Mouse (Mus musculus) midbrain, embryonic 12.5 days (tissue): ENCODE measurements around the gene Gm26965. TPM values are rescaled to one million over a fixed set of nuclear protein-coding genes. Genes with fewer than 3 reads are reported as not detected.
A peak's percentile ranks its signal among the peaks of the same experiment; 100 is the strongest.

ENCODE experiments used
- ATAC-seq: fragments of 200-750 bp; cut with Nextera tagmentation; 2 replicates; pipeline ENCODE4 v1.8.0; 2017; ENCODE audit warnings: low read depth, moderate TSS enrichment, moderate library complexity; ENCODE audit not compliant: low FRiP score
- H3K27ac ChIP-seq: fragments of 300-500 bp; sonication (generic); replicated peaks from 2 replicates; pipeline ENCODE4 v1.5.1; 2016; ENCODE audit warnings: mild to moderate bottlenecking
- H3K27me3 ChIP-seq: fragments of 300-500 bp; sonication (generic); 2 replicates; pipeline ENCODE4 v1.6.1; 2016; ENCODE audit warnings: mild to moderate bottlenecking
- H3K36me3 ChIP-seq: fragments of 300-500 bp; sonication (generic); 2 replicates; pipeline ENCODE4 v1.6.1; 2016
- H3K4me1 ChIP-seq: fragments of 300-500 bp; sonication (generic); 2 replicates; pipeline ENCODE4 v1.6.1; 2016
- H3K4me2 ChIP-seq: fragments of 300-500 bp; sonication (generic); replicated peaks from 2 replicates; pipeline ENCODE4 v1.6.1; 2016; ENCODE audit warnings: mild to moderate bottlenecking, moderate library complexity
- H3K4me3 ChIP-seq: fragments of 300-500 bp; sonication (generic); 2 replicates; pipeline ENCODE4 v1.5.1; 2016; ENCODE audit warnings: mild to moderate bottlenecking
- H3K9ac ChIP-seq: fragments of 300-500 bp; sonication (generic); replicated peaks from 2 replicates; pipeline ENCODE4 v1.6.1; 2016; ENCODE audit warnings: mild to moderate bottlenecking, moderate library complexity
- H3K9me3 ChIP-seq: fragments of 300-500 bp; sonication (generic); 2 replicates; pipeline ENCODE4 v1.6.1; 2016; ENCODE audit warnings: mild to moderate bottlenecking
- WGBS: fragments of 180-500 bp; shearing (Covaris S2); methylation state at CpG from one replicate; pipeline ENCODE4 v1.1.7; 2016; 5-methylcytosine and 5-hydroxymethylcytosine counted together
- polyA plus RNA-seq: library from polyadenylated mRNA; unstranded; fragments of >200 nt; fragmentation: Nextera tagmentation; extraction: Ambion mirVana; gene quantifications from 2 replicates; pipeline ENCODE4 v1.2.1, GENCODE M21; 2016

Gene Gm26965
- 0.22 and 0.46 TPM in 2 replicates for polyA plus RNA-seq

- Histone ChIP-seq H3K4me1 (peaks cover 20% of the 10 kb centered on the region), H3K36me3 (peaks cover 3% of the 10 kb centered on the region), H3K27ac (peak within 1 kb of the TSS; percentile 61), H3K27me3 (no peaks in the 10 kb centered on the region), H3K4me3 (peak within 1 kb of the TSS; percentile 88), H3K4me2 (peak within 1 kb of the TSS; percentile 86), H3K9ac (peak within 1 kb of the TSS; percentile 85), H3K9me3 (no peaks in the 10 kb centered on the region)
- WGBS: under 1% methylated on average over 27 of the region's 27 CpGs
- peak; percentile 98 for ATAC-seq
These were observed at the start of gene Gm26965, which contains the start of gene Zfp87 for GRCm38 (mm10) chr13:67525753-67526410. Gene Gm26965 (minus strand): TSS chr13:67526151. Gene Zfp87 (minus strand): TSS chr13:67526177.

DNA sequence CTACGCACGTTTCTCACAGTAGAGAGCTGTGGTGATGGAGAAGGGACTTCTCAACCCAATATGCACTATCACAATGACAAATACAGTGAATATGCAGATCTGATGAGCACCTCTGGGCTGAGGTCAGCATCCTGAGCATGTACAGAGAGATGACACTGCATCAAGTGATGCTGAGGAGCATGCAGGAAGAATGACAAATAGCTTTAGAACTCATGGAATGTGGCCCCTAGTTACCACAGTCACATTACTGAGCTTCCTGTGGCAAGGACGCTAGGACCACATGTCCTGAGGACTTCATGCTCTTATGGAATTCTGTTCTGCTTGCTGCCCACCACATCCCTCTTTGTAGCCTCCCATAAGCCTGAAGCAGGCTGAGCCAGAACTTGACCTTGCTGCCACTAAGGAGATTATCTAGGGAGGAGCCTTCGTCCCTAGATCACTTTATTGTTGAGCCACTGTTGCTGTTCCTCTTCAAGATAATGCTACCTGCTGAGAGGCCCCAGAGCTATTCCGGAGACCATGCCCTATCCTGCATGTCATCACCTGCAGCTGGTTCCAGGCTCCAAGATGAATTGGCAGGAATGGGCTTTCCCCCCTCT lies 46.7 kb upstream of the Gm26965 start:
- H3K4me2 ChIP-seq: no peak overlapping the region
- WGBS: 72% methylated on average over 5 of the region's 5 CpGs
- no peaks in the 10 kb centered on the region for H3K36me3 ChIP-seq
- no peak overlapping the region for H3K4me3 ChIP-seq
- no peak overlapping the region for H3K9ac ChIP-seq
- H3K27ac ChIP-seq: no peak overlapping the region
- H3K9me3 ChIP-seq: no peaks in the 10 kb centered on the region
- ATAC-seq: no peak
- H3K4me1 ChIP-seq: no peaks in the 10 kb centered on the region
- no peaks in the 10 kb centered on the region for H3K27me3 ChIP-seq

DNA sequence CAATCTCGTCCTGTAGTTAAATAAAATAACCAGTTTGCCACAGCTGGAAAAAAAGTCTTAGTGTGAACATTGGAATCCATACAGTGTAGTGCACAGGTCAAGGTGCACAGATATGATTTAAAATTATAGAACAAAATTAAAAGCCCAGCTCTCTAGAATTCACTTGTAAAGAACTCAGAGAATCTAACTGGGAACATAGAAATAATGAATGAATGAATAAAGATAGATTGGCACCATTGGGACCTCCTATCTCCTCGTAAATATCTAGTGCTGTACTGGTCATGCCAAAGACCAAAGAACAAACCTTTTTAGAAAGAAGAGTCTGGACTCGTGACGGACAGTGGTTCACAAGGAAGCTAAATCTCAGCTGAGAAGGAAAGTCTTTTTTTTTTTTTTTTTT lies 27.8 kb upstream of the Gm26965 start, which contains the start of gene Zfp748:
TSS of gene Zfp748 (minus strand) at position 101 of the 400 bp plus-strand sequence.
- ATAC-seq: no peak
- 83% methylated on average over 4 of the region's 4 CpGs for WGBS
- peaks cover 10% of the 10 kb centered on the region for H3K4me1 ChIP-seq
- H3K4me2 ChIP-seq: peak within 1 kb of the TSS; percentile 60
- peak within 1 kb of the TSS; percentile 90 for H3K4me3 ChIP-seq
- peak within 1 kb of the TSS; percentile 85 for H3K9ac ChIP-seq
- no peaks in the 10 kb centered on the region for H3K27me3 ChIP-seq
- no peaks in the 10 kb centered on the region for H3K9me3 ChIP-seq
- no peaks in the 10 kb centered on the region for H3K36me3 ChIP-seq
- peak within 1 kb of the TSS; percentile 76 for H3K27ac ChIP-seq

DNA sequence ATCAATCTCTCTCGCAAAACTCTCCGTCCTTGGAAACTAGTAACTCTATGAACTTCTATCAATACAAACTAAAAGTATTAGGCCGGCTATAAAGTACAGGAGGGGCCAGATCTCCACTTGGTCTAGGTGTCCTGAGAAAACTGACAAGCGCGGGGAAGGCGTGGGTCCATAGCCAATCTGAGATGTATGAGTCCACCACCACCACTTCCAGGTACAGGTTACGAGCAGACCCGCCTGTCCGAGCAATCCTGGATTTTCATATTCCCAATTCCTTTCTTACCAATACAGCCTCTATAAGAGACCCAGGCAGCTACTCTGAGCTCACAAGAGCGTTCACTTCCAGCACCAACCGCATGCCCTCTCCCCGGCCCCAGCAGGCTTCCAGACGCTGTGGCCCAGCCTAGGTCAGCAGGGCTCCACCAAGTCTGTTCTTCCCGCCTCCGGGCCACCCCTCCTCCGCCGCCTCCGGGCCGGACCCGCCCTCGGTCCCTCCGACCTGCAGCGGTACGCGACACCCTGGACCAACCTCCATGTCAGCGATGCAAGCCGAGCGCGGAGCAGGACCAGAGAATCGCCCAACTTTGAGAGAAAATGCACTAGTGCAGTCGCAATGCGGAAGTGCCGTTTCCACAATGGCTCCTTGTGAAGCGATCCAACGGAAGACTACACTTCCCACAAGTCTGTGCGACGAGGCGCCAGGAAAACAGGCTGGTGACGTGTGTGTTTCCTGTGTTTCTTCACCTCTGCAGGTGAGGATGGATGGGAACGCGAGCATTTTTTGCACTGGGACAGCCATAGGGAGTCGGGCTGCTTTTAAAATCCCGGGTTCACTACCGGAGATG lies 26.8 kb upstream of the Gm26965 start:
- H3K4me1 ChIP-seq: peaks cover 10% of the 10 kb centered on the region
- no peaks in the 10 kb centered on the region for H3K27me3 ChIP-seq
- WGBS: under 1% methylated on average over 44 of the region's 44 CpGs

DNA sequence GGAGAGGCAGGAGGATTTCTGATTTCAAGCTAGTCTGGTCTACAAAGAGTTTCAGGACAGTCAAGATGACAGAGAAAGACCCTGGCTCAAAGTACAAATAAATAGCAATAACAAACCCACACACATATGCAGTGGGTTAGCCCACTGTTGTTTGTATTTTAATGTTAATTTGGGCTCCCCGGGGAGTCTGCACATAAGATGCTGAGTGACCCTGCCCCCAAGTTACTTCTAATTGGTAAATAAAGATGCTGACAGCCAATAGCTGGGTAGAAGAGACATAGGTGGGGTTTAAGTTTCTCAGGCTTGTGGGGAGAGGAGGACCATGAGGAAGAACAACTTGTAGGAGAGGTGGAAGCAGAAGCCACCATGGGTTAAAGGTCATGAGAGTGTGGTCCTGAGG lies 20.0 kb upstream of the Gm26965 start:
- 91% methylated on average over 1 of the region's 1 CpGs for WGBS

More for the DNA sequence above, 26.8 kb upstream of the Gm26965 start:
- Histone ChIP-seq H3K4me3 (peak overlapping the region; percentile 90), H3K9ac (peak overlapping the region; percentile 85), H3K4me2 (peak overlapping the region; percentile 60), H3K9me3 (no peaks in the 10 kb centered on the region), H3K36me3 (no peaks in the 10 kb centered on the region), H3K27ac (peak overlapping the region; percentile 76)
- ATAC-seq: peak; percentile 99

GRCm38 (mm10) chr13:67527049-67527730 lies 1.2 kb upstream of the Gm26965 start:
- no peak overlapping the region for H3K9ac ChIP-seq
- WGBS: 85% methylated on average over 3 of the region's 3 CpGs
- H3K9me3 ChIP-seq: no peaks in the 10 kb centered on the region
- H3K27ac ChIP-seq: no peak overlapping the region
- no peak overlapping the region for H3K4me3 ChIP-seq
- no peak for ATAC-seq
- H3K36me3 ChIP-seq: no peaks in the 10 kb centered on the region
- no peak overlapping the region for H3K4me2 ChIP-seq
- H3K27me3 ChIP-seq: no peaks in the 10 kb centered on the region
- peaks cover 20% of the 10 kb centered on the region for H3K4me1 ChIP-seq

More for the DNA sequence above, 20.0 kb upstream of the Gm26965 start:
- Histone ChIP-seq H3K27me3 (no peaks in the 10 kb centered on the region), H3K9ac (no peak overlapping the region), H3K9me3 (peaks cover 10% of the 10 kb centered on the region), H3K36me3 (peaks cover 44% of the 10 kb centered on the region), H3K4me1 (no peaks in the 10 kb centered on the region), H3K27ac (no peak overlapping the region), H3K4me2 (no peak overlapping the region), H3K4me3 (no peak overlapping the region)
- no peak for ATAC-seq

GRCm38 (mm10) chr13:67500908-67501307 lies 25.0 kb downstream of the Gm26965 start:
- WGBS: 78% methylated on average over 1 of the region's 1 CpGs
- peak; percentile 27; the same call in 1 of the 2 replicates for ATAC-seq
- no peak overlapping the region for H3K27ac ChIP-seq
- no peak overlapping the region for H3K9ac ChIP-seq
- peak overlapping the region; percentile 68; the same call in 1 of the 2 replicates for H3K4me2 ChIP-seq
- H3K9me3 ChIP-seq: no peaks in the 10 kb centered on the region
- no peak overlapping the region for H3K4me3 ChIP-seq
- H3K4me1 ChIP-seq: peaks cover 8% of the 10 kb centered on the region
- no peaks in the 10 kb centered on the region for H3K27me3 ChIP-seq
- H3K36me3 ChIP-seq: no peaks in the 10 kb centered on the region; the same call in 1 of the 2 replicates

DNA sequence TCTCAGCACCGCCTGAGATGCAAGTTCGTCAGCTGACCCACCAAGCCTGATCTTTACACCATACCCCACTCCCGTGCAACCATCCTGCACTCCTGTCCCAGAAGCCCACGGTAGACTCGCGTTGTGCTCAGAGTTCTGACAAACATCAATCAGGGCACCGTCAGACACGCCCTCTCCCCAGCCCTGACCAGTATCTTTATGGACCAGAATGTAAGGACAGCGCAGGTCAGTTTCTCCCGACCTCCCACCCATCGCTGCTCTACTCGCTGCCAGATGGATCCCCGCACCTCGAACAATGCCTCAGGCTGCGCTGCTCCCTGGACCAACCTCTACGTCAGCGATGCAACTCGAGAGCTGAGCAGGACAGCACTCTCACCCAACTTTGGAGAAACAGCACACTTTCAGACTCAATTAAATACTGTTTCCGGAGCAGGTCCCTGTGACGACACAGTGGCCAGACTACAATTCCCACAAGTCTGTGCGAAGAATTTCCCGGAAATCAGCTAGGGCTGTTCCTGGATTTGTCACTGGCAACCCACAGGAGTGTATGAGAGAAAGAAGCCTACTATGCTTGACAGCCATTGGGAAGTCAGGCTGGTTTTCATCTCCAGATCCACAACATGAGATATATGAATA lies 25.7 kb downstream of the Gm26965 start, which contains the start of gene Zfp58:
TSS of gene Zfp58 (minus strand) at position 472 of the 636 bp plus-strand sequence.
- Histone ChIP-seq H3K9me3 (no peaks in the 10 kb centered on the region), H3K4me3 (peak within 1 kb of the TSS; percentile 81), H3K9ac (peak within 1 kb of the TSS; percentile 72), H3K36me3 (peaks cover 5% of the 10 kb centered on the region), H3K4me2 (peak within 1 kb of the TSS; percentile 68), H3K27ac (0 out of 2 replicates have a peak within 1 kb of the TSS, but pooled peaks have one; percentile 43), H3K27me3 (no peaks in the 10 kb centered on the region), H3K4me1 (peaks cover 8% of the 10 kb centered on the region)
- ATAC-seq: peak; percentile 98
- WGBS: 0% methylated on average over 22 of the region's 22 CpGs

DNA sequence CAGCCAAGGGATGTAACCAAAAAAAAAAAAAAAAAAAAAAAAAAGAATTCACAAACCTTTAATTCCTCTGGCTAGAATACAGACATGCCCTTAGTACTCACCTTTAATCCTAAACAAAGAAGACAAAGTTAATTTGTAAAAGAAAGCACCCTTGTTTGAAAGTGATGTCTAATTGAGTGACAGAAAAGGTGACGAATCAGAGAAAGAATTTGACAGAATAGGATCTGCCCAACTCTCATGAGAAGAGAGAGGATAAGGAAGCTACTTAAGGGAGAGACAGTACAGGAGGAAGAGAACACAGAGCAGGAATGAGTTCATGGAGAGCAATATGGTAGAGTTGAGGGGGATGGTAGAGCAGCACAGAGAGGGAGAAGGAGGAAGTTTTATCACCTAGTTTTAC lies 30.3 kb downstream of the Gm26965 start:
- Histone ChIP-seq H3K9me3 (peaks cover 17% of the 10 kb centered on the region), H3K36me3 (peaks cover 48% of the 10 kb centered on the region), H3K4me2 (no peak overlapping the region), H3K27ac (no peak overlapping the region), H3K4me1 (peaks cover 8% of the 10 kb centered on the region), H3K9ac (no peak overlapping the region), H3K27me3 (no peaks in the 10 kb centered on the region), H3K4me3 (no peak overlapping the region)
- no peak for ATAC-seq
- 88% methylated on average over 1 of the region's 1 CpGs for WGBS

- WGBS: 43% methylated on average over 8 of the region's 8 CpGs
- peaks cover 5% of the 10 kb centered on the region; the same call in 1 of the 2 replicates for H3K36me3 ChIP-seq
- H3K27me3 ChIP-seq: no peaks in the 10 kb centered on the region
- H3K4me3 ChIP-seq: peak overlapping the region; percentile 63
- H3K4me1 ChIP-seq: peaks cover 8% of the 10 kb centered on the region; the same call in 1 of the 2 replicates
- no peaks in the 10 kb centered on the region for H3K9me3 ChIP-seq
- ATAC-seq: peak; percentile 63
- peak overlapping the region; percentile 69 for H3K4me2 ChIP-seq
- no peak overlapping the region for H3K27ac ChIP-seq
- peak overlapping the region; percentile 61 for H3K9ac ChIP-seq
These were observed 41.5 kb downstream of the Gm26965 start for GRCm38 (mm10) chr13:67484424-67484811.
